Mouse (Mus musculus): ENCODE results near the gene Slc16a1. TPM values are rescaled to one million over a fixed set of nuclear protein-coding genes. Genes with fewer than 3 reads are reported as not detected.
A peak's percentile ranks its signal among the peaks of the same experiment; 100 is the strongest.
"Not testable (repeated sequence)": the region's sequence is repeated elsewhere in the genome, so short reads cannot be mapped to it uniquely, and the experiment has no call there.

Gene Slc16a1
- polyA plus RNA-seq, 1 experiment from 2014 or later, result 70.8 TPM

- WGBS, result 85% methylated on average over 11 of the region's 11 CpGs
- H3K4me1 ChIP-seq (replicated peaks), result peaks cover 34% of the 10 kb centered on the region
- H3K4me2 ChIP-seq, result no peak overlapping the region
- ATAC-seq (replicated peaks; ENCODE audit: insufficient number of reproducible peaks, insufficient read depth, low FRiP score, low read depth), result no peak
- 0 out of 2 replicates have a peak, but pooled peaks cover 6% of the 10 kb centered on the region for H3K36me3 ChIP-seq
- no peak overlapping the region for H3K9ac ChIP-seq
- H3K4me3 ChIP-seq, result no peak overlapping the region
- H3K9me3 ChIP-seq (replicated peaks), result no peaks in the 10 kb centered on the region
- no peak overlapping the region for H3K27ac ChIP-seq
- no peaks in the 10 kb centered on the region for H3K27me3 ChIP-seq
Measured at GRCm38 (mm10) chr3:104662926-104663325, 24.5 kb downstream of the Slc16a1 start.

- Histone ChIP-seq H3K27me3 (no peaks in the 10 kb centered on the region), H3K4me2 (no peak overlapping the region), H3K4me1 (replicated peaks) (peaks cover 34% of the 10 kb centered on the region), H3K4me3 (no peak overlapping the region), H3K9me3 (replicated peaks) (no peaks in the 10 kb centered on the region), H3K36me3 (no peaks in the 10 kb centered on the region), H3K9ac (no peak overlapping the region), H3K27ac (no peak overlapping the region)
- 42% methylated on average over 4 of the region's 4 CpGs for WGBS
- no peak for ATAC-seq (replicated peaks; ENCODE audit: insufficient number of reproducible peaks, insufficient read depth, low FRiP score, low read depth)
Measured at GRCm38 (mm10) chr3:104666950-104667349, 28.5 kb downstream of the Slc16a1 start.

- Histone ChIP-seq H3K9ac (no peak overlapping the region), H3K4me2 (no peak overlapping the region), H3K9me3 (replicated peaks) (no peaks in the 10 kb centered on the region), H3K27me3 (no peaks in the 10 kb centered on the region), H3K36me3 (no peaks in the 10 kb centered on the region), H3K4me3 (no peak overlapping the region), H3K27ac (no peak overlapping the region), H3K4me1 (replicated peaks) (peaks cover 31% of the 10 kb centered on the region)
- peak; percentile 40; the same call in 1 of the 2 replicates for ATAC-seq (replicated peaks; ENCODE audit: insufficient number of reproducible peaks, insufficient read depth, low FRiP score, low read depth)
- 22% methylated on average over 10 of the region's 10 CpGs for WGBS
Measured at GRCm38 (mm10) chr3:104667451-104667850, 29.0 kb downstream of the Slc16a1 start.

GRCm38 (mm10) chr3:104668989-104669388 is 30.5 kb downstream of the Slc16a1 start:
- no peak for ATAC-seq (replicated peaks; ENCODE audit: insufficient number of reproducible peaks, insufficient read depth, low FRiP score, low read depth)
- Histone ChIP-seq H3K4me1 (replicated peaks) (peaks cover 33% of the 10 kb centered on the region), H3K27ac (no peak overlapping the region), H3K36me3 (no peaks in the 10 kb centered on the region), H3K4me3 (no peak overlapping the region), H3K9ac (no peak overlapping the region), H3K9me3 (replicated peaks) (no peaks in the 10 kb centered on the region), H3K27me3 (no peaks in the 10 kb centered on the region), H3K4me2 (no peak overlapping the region)
- WGBS, result 90% methylated on average over 5 of the region's 5 CpGs

- peaks cover 41% of the 10 kb centered on the region for H3K4me1 ChIP-seq (replicated peaks)
- H3K4me3 ChIP-seq, result no peak overlapping the region
- no peaks in the 10 kb centered on the region for H3K36me3 ChIP-seq
- H3K4me2 ChIP-seq, result no peak overlapping the region
- no peak overlapping the region for H3K27ac ChIP-seq
- no peaks in the 10 kb centered on the region for H3K27me3 ChIP-seq
- no peak overlapping the region for H3K9ac ChIP-seq
- 53% methylated on average over 1 of the region's 1 CpGs for WGBS
- no peak for ATAC-seq (replicated peaks; ENCODE audit: insufficient number of reproducible peaks, insufficient read depth, low FRiP score, low read depth)
- H3K9me3 ChIP-seq (replicated peaks), result no peaks in the 10 kb centered on the region
Measured at GRCm38 (mm10) chr3:104669856-104670182, 31.4 kb downstream of the Slc16a1 start.

GRCm38 (mm10) chr3:104670183-104671020 is 31.9 kb downstream of the Slc16a1 start:
- H3K4me1 ChIP-seq (replicated peaks), result peaks cover 47% of the 10 kb centered on the region
- peak overlapping the region; percentile 12; the same call in 1 of the 2 replicates for H3K27ac ChIP-seq
- H3K9me3 ChIP-seq (replicated peaks); H3K4me2 ChIP-seq; H3K4me3 ChIP-seq; H3K9ac ChIP-seq; H3K27me3 ChIP-seq; H3K36me3 ChIP-seq: not testable (repeated sequence)
- peak; percentile 34 for ATAC-seq (replicated peaks; ENCODE audit: insufficient number of reproducible peaks, insufficient read depth, low FRiP score, low read depth)
- 18% methylated on average over 1 of the region's 1 CpGs for WGBS

GRCm38 (mm10) chr3:104671543-104671942 is 33.1 kb downstream of the Slc16a1 start:
- H3K4me1 ChIP-seq (replicated peaks), result peaks cover 51% of the 10 kb centered on the region
- no peak overlapping the region for H3K9ac ChIP-seq
- no peak for ATAC-seq (replicated peaks; ENCODE audit: insufficient number of reproducible peaks, insufficient read depth, low FRiP score, low read depth)
- no peak overlapping the region for H3K27ac ChIP-seq
- H3K9me3 ChIP-seq (replicated peaks), result no peaks in the 10 kb centered on the region
- no peak overlapping the region for H3K4me2 ChIP-seq
- no peaks in the 10 kb centered on the region for H3K27me3 ChIP-seq
- 76% methylated on average over 6 of the region's 6 CpGs for WGBS
- no peaks in the 10 kb centered on the region for H3K36me3 ChIP-seq
- H3K4me3 ChIP-seq, result no peak overlapping the region

- H3K27me3 ChIP-seq, result no peaks in the 10 kb centered on the region
- no peak for ATAC-seq (replicated peaks; ENCODE audit: insufficient number of reproducible peaks, insufficient read depth, low FRiP score, low read depth)
- H3K36me3 ChIP-seq, result no peaks in the 10 kb centered on the region
- peaks cover 51% of the 10 kb centered on the region for H3K4me1 ChIP-seq (replicated peaks)
- H3K9ac ChIP-seq, result no peak overlapping the region
- no peak overlapping the region for H3K4me3 ChIP-seq
- no peak overlapping the region for H3K4me2 ChIP-seq
- no peaks in the 10 kb centered on the region for H3K9me3 ChIP-seq (replicated peaks)
- no peak overlapping the region for H3K27ac ChIP-seq
- 49% methylated on average over 4 of the region's 4 CpGs for WGBS
Measured at GRCm38 (mm10) chr3:104672041-104672440, 33.6 kb downstream of the Slc16a1 start.

GRCm38 (mm10) chr3:104673642-104674328 is 35.3 kb downstream of the Slc16a1 start:
- Histone ChIP-seq H3K27ac (peak overlapping the region; percentile 54), H3K4me3 (no peak overlapping the region), H3K4me2 (peak overlapping the region; percentile 92; the same call in 1 of the 2 replicates), H3K9ac (no peak overlapping the region), H3K36me3 (no peaks in the 10 kb centered on the region), H3K27me3 (no peaks in the 10 kb centered on the region), H3K4me1 (replicated peaks) (peaks cover 42% of the 10 kb centered on the region), H3K9me3 (replicated peaks) (no peaks in the 10 kb centered on the region)
- 54% methylated on average over 4 of the region's 4 CpGs for WGBS
- ATAC-seq (replicated peaks; ENCODE audit: insufficient number of reproducible peaks, insufficient read depth, low FRiP score, low read depth), result no peak

- Histone ChIP-seq H3K36me3 (no peaks in the 10 kb centered on the region), H3K9ac (peak overlapping the region; percentile 56), H3K4me3 (peak overlapping the region; percentile 54), H3K4me2 (peak overlapping the region; percentile 92), H3K27ac (peak overlapping the region; percentile 54), H3K9me3 (replicated peaks) (no peaks in the 10 kb centered on the region), H3K27me3 (no peaks in the 10 kb centered on the region), H3K4me1 (replicated peaks) (peaks cover 42% of the 10 kb centered on the region)
- WGBS, result 13% methylated on average over 14 of the region's 14 CpGs
- no peak; the same call in 1 of the 2 replicates for ATAC-seq (replicated peaks; ENCODE audit: insufficient number of reproducible peaks, insufficient read depth, low FRiP score, low read depth)
Measured at GRCm38 (mm10) chr3:104674329-104675220, 36.1 kb downstream of the Slc16a1 start.

Data from heart, embryonic 15.5 days (tissue).